Mouse (Mus musculus) bone marrow, adult 2 months (tissue): ENCODE data around the gene Manba.

Experiments used
- CTCF ChIP-seq: fragments of 200-500 bp; IDR thresholded peaks from 2 replicates; pipeline ENCODE4 v1.5.1; 2011; ENCODE audit warnings: low read length, control low read depth; ENCODE audit not compliant: control insufficient read depth, insufficient read depth
- POLR2A ChIP-seq: fragments of 200-500 bp; IDR thresholded peaks from 2 replicates; pipeline ENCODE4 v1.6.1; 2011; ENCODE audit warnings: low read depth, mild to moderate bottlenecking, control low read depth, low read length, borderline replicate concordance; ENCODE audit not compliant: control insufficient read depth

DNA sequence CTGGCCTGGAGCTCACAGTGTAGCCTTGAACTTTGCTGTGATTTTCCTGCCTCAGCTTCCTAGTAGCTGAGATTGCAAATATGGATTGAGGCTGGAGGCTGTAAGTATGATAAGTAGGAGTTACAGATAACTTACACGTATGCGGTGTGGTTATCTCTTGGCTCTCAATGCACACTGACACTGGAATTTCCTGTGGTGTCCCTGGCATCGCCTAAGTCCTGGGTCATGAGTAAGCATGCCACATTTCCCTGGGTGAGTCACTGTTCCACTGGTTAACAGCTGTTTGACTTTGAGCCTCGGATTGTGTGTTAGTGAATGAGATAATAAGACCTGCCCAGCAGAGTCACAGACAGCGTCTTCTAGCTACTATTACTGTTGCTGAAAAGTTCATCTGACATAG lies 13.5 kb downstream of the Manba start:
- TF ChIP-seq CTCF = no peak
- TF ChIP-seq POLR2A = no peak
